Mouse (Mus musculus) CD4-positive helper T cell, adult 2 months (primary cell): Measurements from ENCODE around the gene Olfr780.
"Not testable (repeated sequence)": the region's sequence is repeated elsewhere in the genome, so short reads cannot be mapped to it uniquely, and the experiment has no call there.

Experiments used
- DNase-seq: peaks from one replicate; pipeline ENCODE4 v3.0.0-alpha.2; 2012; ENCODE audit warnings: low read depth, missing footprints, low spot score

Olfr780 gene

DNA sequence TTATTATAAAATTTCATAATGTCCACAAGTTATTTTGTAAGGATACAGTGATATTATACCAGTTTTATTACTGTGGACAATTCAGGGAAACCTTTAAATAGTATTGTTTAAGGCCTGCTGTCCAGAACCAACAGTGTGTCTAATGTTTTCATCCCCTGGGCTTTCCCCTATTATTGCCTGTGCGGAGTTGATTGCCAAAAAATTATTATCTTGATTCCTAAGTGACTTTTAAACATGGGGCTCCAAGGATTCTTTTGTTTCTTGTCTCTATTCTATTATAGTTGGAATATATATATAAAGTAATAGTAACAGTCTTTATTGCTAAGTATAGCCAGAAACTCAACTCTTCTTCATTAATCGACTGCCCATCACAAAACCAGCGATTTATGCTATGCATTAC, at the start of gene Olfr780:
Olfr780 (plus strand) TSS at position 301 of the 400 bp plus-strand sequence.
- no peak for DNase-seq

DNA sequence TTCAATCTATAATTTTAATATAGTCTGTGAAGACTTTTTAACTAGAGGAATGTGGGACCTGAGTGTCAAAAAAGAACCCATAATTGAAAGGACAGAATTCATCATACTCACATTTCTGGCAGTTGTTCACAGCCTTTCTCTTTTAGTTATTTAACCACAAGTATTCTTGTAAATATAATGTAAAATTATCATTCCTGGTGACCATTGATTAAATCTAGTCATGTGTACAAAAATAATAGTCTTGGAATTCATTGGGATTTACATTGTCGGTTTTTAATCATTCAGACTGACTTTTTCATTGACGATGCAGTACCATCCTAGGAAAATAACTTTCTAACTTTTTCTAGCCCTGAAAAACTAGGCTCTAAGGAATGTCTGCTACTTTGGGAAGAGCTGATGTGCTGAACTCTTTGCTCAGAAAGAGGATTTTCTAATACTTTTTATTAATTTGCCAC, 46.8 kb upstream of the Olfr780 start, which contains the start of gene Olfr777:
Olfr777 (minus strand) TSS at position 405 of the 455 bp plus-strand sequence.
- no peak for DNase-seq

DNA sequence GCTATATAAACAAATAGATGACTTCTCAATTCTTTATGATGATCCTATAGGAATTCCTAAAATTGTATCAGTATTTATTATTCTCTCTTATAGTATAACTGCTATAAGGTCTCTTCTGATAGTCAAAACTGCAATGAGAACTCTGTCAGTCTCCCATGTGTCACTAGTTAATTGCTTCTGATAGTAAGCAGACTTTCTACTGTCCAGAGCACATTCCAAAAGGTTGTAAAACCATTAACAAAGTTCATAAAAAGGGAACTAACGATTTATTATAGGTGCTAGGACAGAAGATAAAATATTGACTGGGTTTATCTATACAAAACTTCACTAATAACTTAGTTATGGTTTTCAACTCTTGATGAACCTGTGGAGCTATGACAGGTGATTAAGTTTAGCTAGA, 4.9 kb upstream of the Olfr780 start:
- DNase-seq: not testable (repeated sequence)

DNA sequence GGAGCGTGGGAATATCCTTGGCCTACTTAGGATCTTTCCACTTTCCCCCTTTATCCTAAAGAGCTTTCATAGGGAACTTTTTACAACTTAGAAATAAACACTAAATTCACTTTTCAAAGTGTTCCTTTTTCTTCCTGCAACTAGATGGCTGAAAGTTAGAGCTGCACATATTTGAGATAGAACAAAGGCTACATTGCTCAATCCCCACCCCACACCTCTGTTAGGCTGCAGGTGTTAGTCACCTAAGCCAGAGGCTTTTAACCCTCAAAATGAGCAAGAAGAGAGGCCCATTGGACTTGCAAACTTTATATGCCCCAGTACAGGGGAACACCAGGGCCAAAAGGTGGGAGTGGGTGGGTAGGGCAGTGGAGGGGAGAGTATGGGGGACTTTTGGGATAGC, 4.4 kb upstream of the Olfr780 start:
- DNase-seq: not testable (repeated sequence)

DNA sequence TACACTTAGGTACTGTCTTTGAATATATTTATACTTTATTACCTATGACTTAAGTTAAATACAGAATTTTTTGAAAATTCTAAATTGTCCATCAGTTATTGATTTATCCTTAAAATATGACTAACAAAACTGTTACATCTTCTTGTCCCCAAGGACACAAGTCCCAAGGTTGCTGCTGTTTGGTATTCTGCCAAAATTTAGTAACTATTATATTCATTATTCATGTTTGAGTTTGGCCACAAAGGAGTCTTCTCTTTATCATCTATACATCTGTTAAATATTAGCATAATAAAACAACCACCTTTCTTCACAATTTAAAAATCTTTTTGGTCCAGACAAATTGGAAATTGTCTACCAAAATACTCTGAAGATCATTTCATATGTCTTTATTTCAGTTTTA, 10.6 kb downstream of the Olfr780 start, which contains the start of gene Olfr781:
Olfr781 (plus strand) TSS at position 301 of the 400 bp plus-strand sequence.
- no peak for DNase-seq

DNA sequence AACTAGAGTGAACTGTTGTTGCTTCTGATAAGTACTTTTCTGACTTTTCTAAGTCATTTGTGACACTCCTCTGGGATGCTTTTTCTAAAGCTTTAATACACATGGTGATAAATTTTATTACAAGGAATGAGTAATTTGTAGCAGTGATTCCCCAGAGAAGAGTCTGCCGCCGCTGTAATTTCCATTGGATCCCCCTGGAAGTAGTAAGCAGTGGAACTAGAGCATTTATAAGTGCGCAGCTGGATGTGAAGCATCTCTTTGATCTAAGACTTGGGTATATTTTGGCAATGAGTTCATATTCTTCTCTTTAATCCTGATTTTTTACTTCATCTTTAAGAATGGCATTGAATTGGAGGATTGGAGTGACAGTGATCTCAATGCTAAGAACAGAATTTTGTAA, 30.6 kb downstream of the Olfr780 start, which contains the start of gene Olfr782:
Olfr782 (plus strand) TSS at position 301 of the 400 bp plus-strand sequence.
- DNase-seq: no peak

DNA sequence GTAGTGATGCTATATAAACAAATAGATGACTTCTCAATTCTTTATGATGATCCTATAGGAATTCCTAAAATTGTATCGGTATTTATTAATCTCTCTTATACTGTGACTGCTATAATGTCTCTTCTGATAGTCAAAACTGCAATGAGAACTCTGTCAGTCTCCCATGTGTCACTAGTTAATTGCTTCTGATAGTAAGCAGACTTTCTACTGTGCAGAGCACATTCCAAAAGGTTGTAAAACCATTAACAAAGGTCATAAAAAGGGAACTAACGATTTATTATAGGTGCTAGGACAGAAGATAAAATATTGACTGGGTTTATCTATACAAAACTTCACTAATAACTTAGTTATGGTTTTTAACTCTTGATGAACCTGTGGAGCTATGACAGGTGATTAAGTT, 34.6 kb downstream of the Olfr780 start:
- DNase-seq: not testable (repeated sequence)

DNA sequence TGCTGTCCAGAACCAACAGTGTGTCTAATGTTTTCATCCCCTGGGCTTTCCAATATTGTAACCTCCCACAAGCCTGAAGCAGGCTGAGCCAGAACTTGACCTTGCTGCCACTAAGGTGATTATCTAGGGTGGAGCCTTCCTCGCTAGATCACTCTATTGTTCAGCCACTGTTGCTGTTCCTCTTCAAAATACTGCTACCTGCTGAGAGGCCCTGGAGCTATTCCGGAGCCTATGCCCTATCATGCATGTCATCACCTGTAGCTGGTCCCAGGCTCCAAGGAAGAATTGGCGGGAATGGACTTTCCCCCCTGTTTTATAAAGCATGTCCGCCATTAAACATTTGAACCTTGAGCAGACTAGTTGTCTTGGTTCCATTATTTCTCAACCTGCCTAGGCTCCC, 38.6 kb downstream of the Olfr780 start:
- DNase-seq: not testable (repeated sequence)

DNA sequence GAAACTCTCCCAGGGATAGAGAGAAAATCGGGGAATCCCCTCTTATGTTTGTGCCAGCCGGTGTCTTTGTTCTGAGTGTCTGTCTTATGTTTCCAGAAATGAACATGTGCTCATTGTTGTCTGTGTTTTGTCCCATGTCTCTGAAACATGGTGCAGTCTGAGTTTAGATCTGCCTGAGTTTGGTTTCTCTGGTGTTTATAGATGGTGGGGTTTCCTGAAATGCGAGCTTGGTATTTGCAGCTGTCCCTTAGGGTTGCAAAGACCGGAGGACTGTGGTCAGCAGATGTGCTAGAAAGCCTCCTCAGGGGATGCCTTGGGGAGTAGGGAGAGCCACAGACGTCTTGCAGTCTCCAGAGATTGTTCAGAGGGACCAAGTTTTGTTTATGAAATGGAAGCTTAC, 39.4 kb downstream of the Olfr780 start:
- no peak for DNase-seq
